Mouse (Mus musculus): ENCODE results near the gene Resp18. TPM values are rescaled to one million over a fixed set of nuclear protein-coding genes. Genes with fewer than 3 reads are reported as not detected.

The Resp18 gene
- polyA plus RNA-seq, 1 experiment from 2014 or later, result 37.5 TPM

DNA sequence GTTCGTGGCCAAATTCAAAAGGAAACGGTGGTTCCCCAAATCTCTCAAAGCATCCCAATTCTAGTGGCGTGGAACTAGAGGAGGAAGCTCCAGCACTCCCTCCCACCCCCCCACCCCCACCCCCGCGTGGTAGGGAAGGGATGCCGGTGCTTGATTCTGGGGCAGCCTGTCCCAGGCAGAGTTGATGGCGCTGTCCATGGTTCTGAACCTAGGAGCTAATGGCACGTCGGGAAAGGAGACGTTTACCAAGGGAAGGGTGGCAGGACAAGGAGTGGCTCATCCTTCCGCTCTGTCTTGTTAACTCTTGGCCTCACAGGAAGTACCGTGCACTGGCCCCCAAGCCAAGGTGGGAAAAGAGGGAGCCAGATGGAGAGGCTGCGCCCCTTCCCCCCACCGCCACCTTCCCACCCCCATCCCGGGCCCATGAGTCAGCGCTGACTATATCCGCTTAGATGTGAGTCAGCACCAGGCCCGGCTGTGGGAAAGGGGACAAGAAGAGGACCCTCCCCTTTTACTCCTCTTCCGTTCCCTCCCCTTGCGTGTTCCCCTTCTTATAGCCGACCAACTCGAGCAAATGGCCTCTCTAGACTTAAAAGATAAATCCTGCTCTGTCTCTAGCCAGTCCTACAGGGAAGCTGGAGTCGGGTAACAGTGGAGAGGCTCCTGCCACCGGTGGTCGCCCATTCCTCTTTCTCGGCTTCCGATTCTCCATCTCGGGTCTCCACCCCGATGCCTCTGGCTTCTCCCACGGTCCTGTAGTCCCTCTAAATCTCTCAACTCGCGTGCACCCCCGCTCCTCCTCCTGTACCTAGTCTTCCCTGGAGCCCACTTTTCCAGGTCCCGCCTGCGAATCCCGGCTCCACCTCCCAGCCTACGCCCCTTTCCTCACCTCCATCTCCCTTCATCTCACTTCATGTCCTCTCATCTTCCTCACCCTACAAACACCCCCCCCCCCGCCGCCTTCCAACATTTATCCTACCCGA lies 15.0 kb downstream of the Resp18 start:
- peak overlapping the region; percentile 65 for H3K4me2 ChIP-seq (replicated peaks)
- peak overlapping the region; percentile 50 for H3K4me3 ChIP-seq
- peaks cover 58% of the 10 kb centered on the region for H3K27me3 ChIP-seq
- peak overlapping the region; percentile 53 for H3K9ac ChIP-seq (replicated peaks)
- no peaks in the 10 kb centered on the region for H3K36me3 ChIP-seq
- no peak overlapping the region for H3K27ac ChIP-seq (replicated peaks)
- peak; percentile 54 for ATAC-seq (ENCODE audit: low FRiP score, low read depth)
- H3K4me1 ChIP-seq, result peaks cover 14% of the 10 kb centered on the region; the same call in 1 of the 2 replicates
- H3K9me3 ChIP-seq, result no peaks in the 10 kb centered on the region
- WGBS, result 2% methylated on average over 39 of the region's 40 CpGs

DNA sequence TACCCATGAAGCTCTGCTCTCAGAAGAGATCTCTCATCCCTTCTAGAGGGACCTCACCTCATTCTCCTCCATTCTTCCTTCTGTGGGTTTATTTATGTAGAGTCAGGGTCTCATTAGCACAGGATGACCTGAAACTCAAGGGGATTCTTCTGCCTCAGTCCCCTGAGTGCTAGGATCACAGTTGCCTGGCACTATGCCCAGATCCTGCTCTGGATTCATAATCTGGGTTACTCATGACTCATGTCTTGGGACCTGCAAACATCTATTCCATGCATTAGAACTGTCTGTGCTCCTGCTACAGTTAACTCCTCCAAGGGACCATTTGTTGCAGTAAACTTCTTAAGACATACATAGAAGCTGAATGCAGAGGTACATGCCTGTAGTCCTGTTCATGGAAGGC lies 16.9 kb downstream of the Resp18 start:
- H3K9ac ChIP-seq (replicated peaks), result no peak overlapping the region
- peaks cover 64% of the 10 kb centered on the region for H3K27me3 ChIP-seq

DNA sequence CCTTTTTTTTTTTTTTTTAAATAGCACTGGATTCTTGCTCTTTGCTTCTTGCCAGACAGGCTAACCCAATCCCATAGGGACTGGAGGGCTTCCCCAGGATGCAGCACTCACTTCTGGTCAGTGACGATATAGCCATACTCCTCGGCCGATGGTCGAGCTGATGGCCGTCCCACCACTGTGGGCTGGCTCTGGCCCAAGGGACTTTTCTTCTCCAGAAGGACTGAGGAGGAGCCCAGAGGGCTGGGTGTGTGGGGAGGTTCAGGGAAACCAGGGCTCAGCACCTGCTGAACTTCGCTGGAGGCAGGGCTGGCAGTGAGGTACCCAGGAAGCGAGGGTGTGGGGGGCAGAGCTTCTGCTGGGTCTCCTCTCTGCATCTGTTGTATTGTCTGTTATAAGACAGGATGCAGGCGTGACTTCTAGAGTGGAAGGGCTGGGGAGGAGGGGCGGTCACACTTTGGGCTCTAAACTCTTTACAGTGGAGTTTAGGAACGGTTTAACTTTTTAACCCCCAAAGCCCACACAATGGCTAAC lies 22.6 kb downstream of the Resp18 start:
- H3K27ac ChIP-seq (replicated peaks), result no peak overlapping the region
- no peak for ATAC-seq (ENCODE audit: low FRiP score, low read depth)
- 72% methylated on average over 10 of the region's 10 CpGs for WGBS
- H3K4me2 ChIP-seq (replicated peaks), result no peak overlapping the region
- no peaks in the 10 kb centered on the region for H3K9me3 ChIP-seq
- peaks cover 22% of the 10 kb centered on the region for H3K27me3 ChIP-seq
- H3K36me3 ChIP-seq, result 0 out of 2 replicates have a peak, but pooled peaks cover 5% of the 10 kb centered on the region
- no peak overlapping the region for H3K9ac ChIP-seq (replicated peaks)
- peaks cover 12% of the 10 kb centered on the region for H3K4me1 ChIP-seq
- no peak overlapping the region for H3K4me3 ChIP-seq

More for the DNA sequence above, 16.9 kb downstream of the Resp18 start:
- H3K9me3 ChIP-seq, result no peaks in the 10 kb centered on the region
- no peak overlapping the region for H3K4me3 ChIP-seq
- H3K4me2 ChIP-seq (replicated peaks), result no peak overlapping the region
- H3K4me1 ChIP-seq, result peaks cover 14% of the 10 kb centered on the region; the same call in 1 of the 2 replicates
- no peak for ATAC-seq (ENCODE audit: low FRiP score, low read depth)
- H3K36me3 ChIP-seq, result 0 out of 2 replicates have a peak, but pooled peaks cover 5% of the 10 kb centered on the region
- no peak overlapping the region for H3K27ac ChIP-seq (replicated peaks)

DNA sequence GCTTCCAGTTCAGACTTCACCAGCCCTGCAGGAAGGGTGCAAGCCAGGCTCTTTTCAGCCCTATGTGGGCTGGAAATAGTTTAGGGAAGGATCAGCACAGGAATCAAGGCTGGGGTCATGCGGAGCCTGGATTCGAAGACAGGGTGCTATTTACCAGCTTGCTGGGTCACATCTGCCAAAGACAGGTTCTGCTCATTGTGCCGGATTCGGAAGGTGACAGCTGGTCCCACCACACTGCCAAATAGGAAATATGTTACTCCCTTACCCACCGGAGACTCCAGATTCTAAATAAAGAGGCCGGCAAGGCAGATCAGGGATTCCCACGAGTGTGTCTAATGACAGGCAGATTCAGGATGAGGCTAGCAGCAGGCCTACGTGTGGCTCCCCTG lies 23.6 kb downstream of the Resp18 start:
- H3K27ac ChIP-seq (replicated peaks), result no peak overlapping the region
- peaks cover 16% of the 10 kb centered on the region for H3K27me3 ChIP-seq
- WGBS, result 71% methylated on average over 8 of the region's 8 CpGs
- H3K4me3 ChIP-seq, result no peak overlapping the region
- H3K4me2 ChIP-seq (replicated peaks), result no peak overlapping the region
- H3K9ac ChIP-seq (replicated peaks), result no peak overlapping the region
- 0 out of 2 replicates have a peak, but pooled peaks cover 5% of the 10 kb centered on the region for H3K36me3 ChIP-seq
- H3K4me1 ChIP-seq, result peaks cover 12% of the 10 kb centered on the region
- H3K9me3 ChIP-seq, result no peaks in the 10 kb centered on the region
- no peak for ATAC-seq (ENCODE audit: low FRiP score, low read depth)

DNA sequence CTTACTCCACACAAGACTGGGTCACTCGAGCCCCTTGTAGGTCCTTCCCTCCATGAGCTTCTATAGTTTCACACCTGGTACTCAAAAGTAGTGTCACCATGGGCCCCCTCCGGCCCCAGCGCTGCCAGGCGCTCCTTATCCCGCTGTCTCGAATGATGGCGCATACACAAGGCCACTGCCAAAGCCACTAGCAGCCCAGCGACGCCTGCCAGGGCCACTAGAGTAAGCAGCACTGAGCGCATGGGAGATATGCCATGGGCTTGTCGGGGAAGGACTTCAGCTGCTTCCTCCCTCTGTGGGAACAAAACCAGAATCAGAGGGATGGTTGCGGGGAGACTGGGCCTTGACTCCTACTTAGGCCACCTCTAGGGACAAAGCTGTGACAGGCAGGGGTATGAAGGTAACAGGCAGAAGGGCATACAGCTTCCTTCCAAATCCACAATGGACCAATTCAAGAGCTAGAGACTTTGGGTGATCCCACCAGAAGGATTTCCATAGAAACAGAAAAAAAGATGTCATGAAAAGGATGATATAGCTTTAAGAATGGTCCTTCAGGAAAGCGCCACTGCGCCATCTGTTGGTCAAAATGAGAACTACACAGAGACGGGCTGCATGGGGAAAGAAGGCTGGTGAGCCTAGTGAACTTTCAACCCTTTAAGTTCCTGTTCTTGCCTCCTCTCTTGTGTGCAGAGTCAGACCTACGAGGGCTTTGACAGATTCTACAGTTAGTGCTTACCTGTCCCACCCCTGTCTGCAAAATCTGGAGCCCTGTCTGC lies 24.2 kb downstream of the Resp18 start:
- Histone ChIP-seq H3K36me3 (0 out of 2 replicates have a peak, but pooled peaks cover 5% of the 10 kb centered on the region), H3K9me3 (no peaks in the 10 kb centered on the region), H3K4me3 (no peak overlapping the region), H3K9ac (replicated peaks) (no peak overlapping the region), H3K4me1 (peaks cover 12% of the 10 kb centered on the region), H3K4me2 (replicated peaks) (no peak overlapping the region), H3K27ac (replicated peaks) (no peak overlapping the region), H3K27me3 (peaks cover 16% of the 10 kb centered on the region)
- WGBS, result 67% methylated on average over 16 of the region's 16 CpGs
- ATAC-seq (ENCODE audit: low FRiP score, low read depth), result no peak

DNA sequence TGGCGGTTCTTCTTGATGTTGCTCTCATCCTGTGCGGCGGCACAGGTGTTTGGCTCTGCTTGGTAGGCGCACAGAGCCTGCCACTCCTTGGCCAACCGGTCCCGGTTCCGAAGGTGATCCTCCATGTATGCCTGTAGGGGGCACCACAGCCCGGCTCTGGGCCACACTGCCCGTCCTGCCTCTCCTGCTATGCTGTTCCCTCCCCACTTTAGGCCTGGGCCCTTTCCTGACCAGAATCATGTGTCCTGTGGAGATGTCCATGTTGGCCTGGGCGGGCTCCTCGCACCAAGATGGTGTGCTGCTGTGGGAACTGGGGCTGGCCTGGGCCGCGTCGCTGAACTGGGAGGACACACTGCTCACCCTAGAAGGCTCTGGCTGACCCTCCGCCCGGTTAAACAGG lies 25.2 kb downstream of the Resp18 start:
- WGBS, result 77% methylated on average over 16 of the region's 16 CpGs

DNA sequence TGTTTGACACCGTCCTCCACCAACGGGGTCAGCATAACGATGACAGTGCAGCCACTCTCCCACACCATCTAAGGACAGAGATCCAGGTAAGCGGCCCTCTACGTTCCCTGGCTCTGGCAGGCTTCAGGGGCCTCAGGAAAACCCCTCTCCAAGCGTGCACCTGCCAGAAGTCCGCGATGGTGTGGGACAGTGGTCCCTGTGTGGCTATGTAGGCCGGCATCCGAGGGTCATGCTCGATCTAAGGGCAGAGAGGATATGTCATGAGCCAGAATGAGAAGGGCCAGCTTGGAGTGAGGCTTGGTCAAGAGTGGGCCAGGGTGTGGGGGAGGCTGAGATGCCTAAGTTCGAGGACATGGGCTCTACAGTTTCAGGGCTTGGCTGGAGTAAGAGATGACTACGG lies 25.9 kb downstream of the Resp18 start:
- Histone ChIP-seq H3K36me3 (no peaks in the 10 kb centered on the region), H3K9me3 (no peaks in the 10 kb centered on the region), H3K27ac (replicated peaks) (no peak overlapping the region), H3K27me3 (peaks cover 12% of the 10 kb centered on the region), H3K4me3 (no peak overlapping the region), H3K9ac (replicated peaks) (no peak overlapping the region), H3K4me2 (replicated peaks) (no peak overlapping the region), H3K4me1 (peaks cover 12% of the 10 kb centered on the region)
- no peak for ATAC-seq (ENCODE audit: low FRiP score, low read depth)
- 70% methylated on average over 13 of the region's 13 CpGs for WGBS

More for the DNA sequence above, 25.2 kb downstream of the Resp18 start:
- Histone ChIP-seq H3K36me3 (0 out of 2 replicates have a peak, but pooled peaks cover 5% of the 10 kb centered on the region), H3K4me3 (no peak overlapping the region), H3K4me2 (replicated peaks) (no peak overlapping the region), H3K9ac (replicated peaks) (no peak overlapping the region), H3K4me1 (peaks cover 12% of the 10 kb centered on the region), H3K27ac (replicated peaks) (no peak overlapping the region), H3K9me3 (no peaks in the 10 kb centered on the region), H3K27me3 (peaks cover 13% of the 10 kb centered on the region)
- no peak for ATAC-seq (ENCODE audit: low FRiP score, low read depth)

DNA sequence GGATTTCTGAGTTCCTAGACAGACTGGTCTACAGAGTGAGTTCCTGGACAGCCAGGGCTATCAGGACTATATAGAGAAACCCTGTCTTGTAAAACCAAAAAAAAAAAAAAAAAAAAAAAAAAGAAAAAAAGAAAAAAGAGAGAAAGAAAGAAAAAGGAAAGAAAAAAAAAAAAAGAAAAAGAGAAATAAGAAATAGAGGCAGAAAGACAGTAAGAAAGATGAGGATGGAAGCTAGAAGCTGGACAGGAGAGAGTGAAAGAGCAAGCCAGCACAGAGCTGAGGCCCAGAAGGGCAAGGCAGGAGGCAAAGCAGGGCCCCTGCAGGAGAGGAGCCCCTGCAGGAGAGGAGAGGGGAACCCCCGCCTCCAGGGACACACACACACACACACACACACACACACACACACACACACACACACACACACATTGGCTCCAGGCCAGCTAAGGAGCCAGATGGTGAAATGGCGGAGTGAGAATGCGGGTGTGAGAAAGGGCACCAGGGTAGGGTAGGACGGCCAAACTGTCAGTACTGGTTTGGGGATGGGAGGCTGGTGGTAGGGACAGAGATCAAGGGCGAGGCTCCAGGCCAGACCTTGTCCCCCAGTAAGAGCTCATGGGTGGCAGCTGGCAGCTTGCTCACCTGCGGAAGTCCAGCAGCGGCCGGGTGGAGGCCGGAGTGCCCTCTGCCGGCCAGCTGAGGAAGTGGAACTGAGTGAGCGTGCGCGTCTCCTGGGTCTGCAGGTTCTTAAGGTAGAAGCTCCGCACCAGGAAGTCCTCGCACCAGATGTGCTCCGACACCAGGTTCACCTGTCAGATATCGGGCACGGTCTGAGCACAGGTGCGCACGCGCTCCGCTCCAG lies 26.9 kb downstream of the Resp18 start:
- Histone ChIP-seq H3K27ac (replicated peaks) (no peak overlapping the region), H3K4me1 (peaks cover 12% of the 10 kb centered on the region), H3K9ac (replicated peaks) (no peak overlapping the region), H3K4me2 (replicated peaks) (peak overlapping the region; percentile 45), H3K9me3 (no peaks in the 10 kb centered on the region), H3K4me3 (peak overlapping the region; percentile 15; the same call in 1 of the 2 replicates), H3K36me3 (no peaks in the 10 kb centered on the region), H3K27me3 (peaks cover 9% of the 10 kb centered on the region)
- 4% methylated on average over 21 of the region's 22 CpGs for WGBS
- ATAC-seq (ENCODE audit: low FRiP score, low read depth), result peak; percentile 48; the same call in 1 of the 2 replicates

DNA sequence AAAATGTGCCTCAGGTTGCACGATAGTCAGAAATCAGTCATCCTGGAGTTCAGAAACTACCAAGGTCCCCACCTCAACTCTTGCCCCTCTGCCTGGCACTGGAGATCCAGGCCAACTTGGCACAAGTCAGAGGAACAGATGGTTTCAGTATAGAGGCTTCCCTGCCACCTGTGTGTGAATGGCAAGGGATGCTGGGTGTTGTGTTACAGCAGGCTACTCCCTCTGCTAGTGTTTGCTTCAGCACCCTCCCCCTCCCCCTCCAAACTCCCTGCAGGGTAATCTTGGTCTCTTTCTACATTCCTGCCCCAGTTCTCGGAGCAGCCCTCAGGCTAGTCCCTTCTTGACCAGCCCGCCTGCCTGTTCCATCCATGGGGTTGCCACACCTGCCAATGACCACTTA lies 27.7 kb downstream of the Resp18 start:
- peaks cover 9% of the 10 kb centered on the region for H3K27me3 ChIP-seq
- H3K9ac ChIP-seq (replicated peaks), result no peak overlapping the region
- no peak overlapping the region for H3K27ac ChIP-seq (replicated peaks)
- no peaks in the 10 kb centered on the region for H3K9me3 ChIP-seq
- 63% methylated on average over 3 of the region's 3 CpGs for WGBS
- peaks cover 12% of the 10 kb centered on the region for H3K4me1 ChIP-seq
- ATAC-seq (ENCODE audit: low FRiP score, low read depth), result no peak
- H3K36me3 ChIP-seq, result no peaks in the 10 kb centered on the region
- H3K4me3 ChIP-seq, result no peak overlapping the region
- H3K4me2 ChIP-seq (replicated peaks), result no peak overlapping the region

DNA sequence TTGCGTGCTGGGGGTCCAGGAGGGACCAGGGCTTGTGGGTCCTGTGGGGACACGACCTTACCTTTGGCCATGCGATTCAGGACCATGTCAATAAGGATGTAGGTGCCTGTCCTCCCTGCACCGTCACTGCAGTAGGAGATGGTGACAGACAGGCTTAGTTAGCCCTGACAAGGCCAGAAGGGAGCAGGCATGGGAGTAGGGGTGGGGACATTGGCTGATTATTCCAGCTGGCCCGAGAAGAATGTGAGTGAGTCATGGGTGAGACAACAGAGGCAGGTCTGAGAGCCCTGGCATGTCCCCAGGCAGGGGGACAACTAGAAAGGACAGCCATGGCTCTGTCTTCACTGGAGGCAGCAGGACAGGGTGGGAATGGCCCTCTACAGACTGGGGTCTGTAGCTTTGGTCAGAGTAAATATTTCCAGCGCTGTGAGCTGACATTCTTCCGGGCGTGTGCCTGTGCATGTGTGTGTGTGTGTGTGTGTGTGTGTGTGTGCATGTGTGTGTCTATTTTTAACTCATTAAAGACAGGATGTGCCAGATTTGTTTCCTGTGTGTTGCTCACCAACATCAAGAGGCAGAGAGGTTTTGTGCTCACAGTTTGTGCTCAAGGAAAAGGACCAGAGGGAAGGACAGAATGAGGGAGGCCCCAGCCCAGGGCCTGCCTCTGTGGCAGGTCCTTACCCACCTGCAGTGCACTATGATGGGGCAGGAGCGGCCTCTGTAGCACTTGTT lies 30.0 kb downstream of the Resp18 start:
- Histone ChIP-seq H3K4me2 (replicated peaks) (no peak overlapping the region), H3K4me1 (peaks cover 8% of the 10 kb centered on the region), H3K27ac (replicated peaks) (no peak overlapping the region), H3K36me3 (peaks cover 6% of the 10 kb centered on the region), H3K27me3 (peaks cover 6% of the 10 kb centered on the region), H3K9me3 (no peaks in the 10 kb centered on the region), H3K9ac (replicated peaks) (no peak overlapping the region), H3K4me3 (no peak overlapping the region)
- WGBS, result 64% methylated on average over 9 of the region's 9 CpGs
- no peak for ATAC-seq (ENCODE audit: low FRiP score, low read depth)
